Mouse (Mus musculus) liver, embryonic 13.5 days (tissue): Measurements from ENCODE around the gene Ube2q2. TPM values are rescaled to one million over a fixed set of nuclear protein-coding genes. Genes with fewer than 3 reads are reported as not detected.

Experiments
- ATAC-seq: fragments of 200-750 bp; cut with Nextera tagmentation; 2 replicates; pipeline ENCODE4 v1.8.0; 2017; ENCODE audit warnings: low read depth, mild to moderate bottlenecking, moderate number of reproducible peaks, moderate library complexity
- DNase-seq: peaks from one replicate; pipeline ENCODE4 v3.0.0; 2022
- H3K27ac ChIP-seq: fragments of 300-500 bp; sonication (generic); 2 replicates; pipeline ENCODE4 v1.5.1; 2015; ENCODE audit warnings: moderate library complexity, mild to moderate bottlenecking, inconsistent platforms
- H3K27me3 ChIP-seq: fragments of 300-500 bp; sonication (generic); 2 replicates; pipeline ENCODE4 v1.6.1; 2015; ENCODE audit warnings: mild to moderate bottlenecking, inconsistent platforms
- H3K36me3 ChIP-seq: fragments of 300-500 bp; sonication (generic); 2 replicates; pipeline ENCODE4 v1.6.1; 2015; ENCODE audit warnings: mild to moderate bottlenecking, inconsistent platforms
- H3K4me1 ChIP-seq: fragments of 300-500 bp; sonication (generic); replicated peaks from 2 replicates; pipeline ENCODE4 v1.6.1; 2015; ENCODE audit warnings: inconsistent platforms
- H3K4me2 ChIP-seq: fragments of 300-500 bp; sonication (generic); 2 replicates; pipeline ENCODE4 v1.6.1; 2015; ENCODE audit warnings: inconsistent platforms, mild to moderate bottlenecking, moderate library complexity
- H3K4me3 ChIP-seq: fragments of 300-500 bp; sonication (generic); replicated peaks from 2 replicates; pipeline ENCODE4 v1.5.1; 2015; ENCODE audit warnings: mild to moderate bottlenecking, inconsistent platforms
- H3K9ac ChIP-seq: fragments of 300-500 bp; sonication (generic); 2 replicates; pipeline ENCODE4 v1.6.1; 2015; ENCODE audit warnings: mild to moderate bottlenecking, inconsistent platforms
- H3K9me3 ChIP-seq: fragments of 300-500 bp; sonication (generic); replicated peaks from 2 replicates; pipeline ENCODE4 v1.6.1; 2016; ENCODE audit warnings: inconsistent platforms
- WGBS: fragments of 180-500 bp; shearing (Covaris S2); methylation state at CpG from one replicate; pipeline ENCODE4 v1.1.7; 2015; ENCODE audit not compliant: insufficient replicate concordance; 5-methylcytosine and 5-hydroxymethylcytosine counted together
- polyA plus RNA-seq: library from polyadenylated mRNA; unstranded; fragments of >200 nt; fragmentation: Nextera tagmentation; extraction: Ambion mirVana; gene quantifications from 2 replicates; pipeline ENCODE4 v1.2.1, GENCODE M21; 2015

Gene Ube2q2
- polyA plus RNA-seq, 1 experiment from 2014 or later = 15.6 TPM

DNA sequence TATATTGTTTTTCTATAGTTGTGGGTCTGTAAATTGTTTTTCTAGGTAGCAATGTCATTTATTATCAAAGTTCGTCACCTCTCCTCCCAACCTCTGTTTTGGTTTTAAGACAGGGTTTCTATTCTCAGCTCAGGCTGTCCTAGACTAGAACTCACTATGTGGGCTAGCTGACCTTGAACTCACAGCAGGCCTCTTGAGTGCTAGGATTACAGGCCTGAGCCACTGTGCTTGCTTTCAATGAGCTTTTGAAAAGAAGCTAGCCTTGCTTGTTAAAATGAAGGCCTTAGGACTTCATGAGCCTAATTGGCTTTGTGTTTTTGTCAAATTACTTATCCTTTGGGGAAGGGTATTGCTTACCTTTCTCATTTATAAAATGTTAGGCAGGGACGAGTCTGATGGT is 25.6 kb downstream of the Ube2q2 start:
- ATAC-seq (no peak), DNase-seq (no peak)
- H3K36me3 ChIP-seq = 0 out of 2 replicates have a peak, but pooled peaks cover 8% of the 10 kb centered on the region
- H3K4me2 ChIP-seq = no peak overlapping the region
- no peak overlapping the region for H3K27ac ChIP-seq
- WGBS = 55% methylated on average over 2 of the region's 2 CpGs
- H3K4me1 ChIP-seq = peaks cover 16% of the 10 kb centered on the region
- H3K27me3 ChIP-seq = no peaks in the 10 kb centered on the region
- no peak overlapping the region for H3K9ac ChIP-seq
- no peaks in the 10 kb centered on the region for H3K9me3 ChIP-seq
- no peak overlapping the region for H3K4me3 ChIP-seq

GRCm38 (mm10) chr9:55195876-55196275 is 47.2 kb downstream of the Ube2q2 start:
- no peaks in the 10 kb centered on the region for H3K4me1 ChIP-seq
- no peaks in the 10 kb centered on the region for H3K27me3 ChIP-seq
- no peak overlapping the region for H3K4me2 ChIP-seq
- no peak overlapping the region for H3K9ac ChIP-seq
- no peak overlapping the region for H3K27ac ChIP-seq
- DNase-seq (no peak), ATAC-seq (no peak)
- H3K36me3 ChIP-seq = peaks cover 30% of the 10 kb centered on the region
- no peaks in the 10 kb centered on the region for H3K9me3 ChIP-seq
- WGBS = 73% methylated on average over 3 of the region's 3 CpGs
- no peak overlapping the region for H3K4me3 ChIP-seq

DNA sequence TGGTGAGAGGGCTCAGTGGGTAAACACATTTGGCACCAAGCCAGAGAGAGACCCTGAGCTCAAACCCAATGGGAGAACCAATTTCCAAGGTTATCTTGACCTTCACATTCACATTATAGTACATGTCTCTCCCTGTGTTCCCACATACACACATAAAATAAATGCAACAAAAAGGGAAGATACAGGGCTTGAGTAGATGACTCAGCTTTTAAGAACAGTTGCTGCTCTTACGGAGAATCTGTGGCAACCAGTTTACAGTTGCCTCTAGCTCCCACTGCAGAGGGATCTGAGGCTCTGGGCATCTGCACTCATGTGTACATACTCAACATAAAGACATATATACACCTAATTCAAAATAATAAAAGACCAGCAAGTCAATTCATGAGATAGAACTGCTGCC is 49.6 kb downstream of the Ube2q2 start:
- Histone ChIP-seq H3K4me2 (no peak overlapping the region), H3K4me3 (no peak overlapping the region), H3K27ac (no peak overlapping the region), H3K4me1 (no peaks in the 10 kb centered on the region), H3K9ac (no peak overlapping the region), H3K9me3 (no peaks in the 10 kb centered on the region), H3K27me3 (no peaks in the 10 kb centered on the region), H3K36me3 (peaks cover 28% of the 10 kb centered on the region)
- ATAC-seq (no peak), DNase-seq (no peak)
- WGBS = 85% methylated on average over 1 of the region's 1 CpGs

DNA sequence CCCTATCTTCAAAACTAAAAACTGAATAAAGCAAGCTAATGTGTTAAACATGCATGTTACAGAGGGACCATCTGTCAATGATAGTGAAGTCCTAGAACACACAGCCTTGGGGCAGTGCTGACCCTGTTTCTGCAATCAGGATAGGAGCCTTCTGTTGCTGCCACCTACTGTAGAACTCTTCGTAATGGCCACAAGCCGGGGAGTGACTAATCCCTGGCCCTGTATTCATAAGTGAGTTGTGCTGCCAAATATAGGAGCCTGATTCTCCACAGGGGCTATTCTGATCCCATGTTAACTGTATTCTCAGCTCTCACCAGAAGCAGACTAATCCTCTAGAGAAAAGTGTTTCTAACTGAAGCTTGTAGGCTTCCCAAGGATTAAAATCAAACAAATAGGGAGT is 50.7 kb downstream of the Ube2q2 start:
- no peak overlapping the region for H3K4me3 ChIP-seq
- WGBS = 79% methylated on average over 2 of the region's 2 CpGs
- no peak overlapping the region for H3K27ac ChIP-seq
- no peak overlapping the region for H3K9ac ChIP-seq
- H3K9me3 ChIP-seq = no peaks in the 10 kb centered on the region
- peaks cover 27% of the 10 kb centered on the region for H3K36me3 ChIP-seq
- ATAC-seq (no peak), DNase-seq (no peak)
- no peak overlapping the region for H3K4me2 ChIP-seq
- H3K27me3 ChIP-seq = no peaks in the 10 kb centered on the region
- no peaks in the 10 kb centered on the region for H3K4me1 ChIP-seq

- H3K36me3 ChIP-seq = peaks cover 11% of the 10 kb centered on the region
- peak overlapping the region; percentile 80 for H3K9ac ChIP-seq
- peak overlapping the region; percentile 84 for H3K4me3 ChIP-seq
- peaks cover 34% of the 10 kb centered on the region for H3K4me1 ChIP-seq
- ATAC-seq (no peak), DNase-seq (no peak)
- 0% methylated on average over 2 of the region's 2 CpGs for WGBS
- no peaks in the 10 kb centered on the region for H3K27me3 ChIP-seq
- peak overlapping the region; percentile 77 for H3K4me2 ChIP-seq
- no peaks in the 10 kb centered on the region for H3K9me3 ChIP-seq
- H3K27ac ChIP-seq = peak overlapping the region; percentile 77
These were observed 59.8 kb downstream of the Ube2q2 start for GRCm38 (mm10) chr9:55208458-55208789.

GRCm38 (mm10) chr9:55208790-55209481 is 60.3 kb downstream of the Ube2q2 start, which contains the start of gene Fbxo22:
Fbxo22 (plus strand) TSS chr9:55208925.
- H3K27ac ChIP-seq = peak within 1 kb of the TSS; percentile 77
- H3K9me3 ChIP-seq = no peaks in the 10 kb centered on the region
- H3K4me3 ChIP-seq = peak within 1 kb of the TSS; percentile 84
- H3K9ac ChIP-seq = peak within 1 kb of the TSS; percentile 80
- peak; percentile 97 for ATAC-seq
- peak within 1 kb of the TSS; percentile 77 for H3K4me2 ChIP-seq
- WGBS = under 1% methylated on average over 63 of the region's 65 CpGs
- H3K4me1 ChIP-seq = peaks cover 34% of the 10 kb centered on the region
- H3K36me3 ChIP-seq = peaks cover 15% of the 10 kb centered on the region
- DNase-seq = peak; percentile 72
- H3K27me3 ChIP-seq = no peaks in the 10 kb centered on the region

GRCm38 (mm10) chr9:55211611-55212010 is 63.0 kb downstream of the Ube2q2 start:
- Histone ChIP-seq H3K27me3 (no peaks in the 10 kb centered on the region), H3K4me3 (no peak overlapping the region), H3K4me2 (peak overlapping the region; percentile 24; the same call in 1 of the 2 replicates), H3K4me1 (peaks cover 34% of the 10 kb centered on the region), H3K9ac (no peak overlapping the region), H3K36me3 (peaks cover 35% of the 10 kb centered on the region), H3K9me3 (no peaks in the 10 kb centered on the region), H3K27ac (no peak overlapping the region)
- ATAC-seq (no peak), DNase-seq (no peak)
- WGBS = 73% methylated on average over 4 of the region's 4 CpGs

- no peaks in the 10 kb centered on the region for H3K9me3 ChIP-seq
- peaks cover 27% of the 10 kb centered on the region for H3K4me1 ChIP-seq
- 88% methylated on average over 1 of the region's 1 CpGs for WGBS
- no peak for DNase-seq
- H3K4me2 ChIP-seq = no peak overlapping the region
- H3K27ac ChIP-seq = no peak overlapping the region
- no peak overlapping the region for H3K4me3 ChIP-seq
- no peak for ATAC-seq
- H3K9ac ChIP-seq = no peak overlapping the region
- peaks cover 52% of the 10 kb centered on the region for H3K36me3 ChIP-seq
- H3K27me3 ChIP-seq = no peaks in the 10 kb centered on the region
These were observed 64.7 kb downstream of the Ube2q2 start for GRCm38 (mm10) chr9:55213396-55213795.

GRCm38 (mm10) chr9:55215056-55215455 is 66.4 kb downstream of the Ube2q2 start:
- Histone ChIP-seq H3K4me3 (no peak overlapping the region), H3K36me3 (peaks cover 67% of the 10 kb centered on the region), H3K27ac (no peak overlapping the region), H3K4me1 (peaks cover 16% of the 10 kb centered on the region), H3K27me3 (no peaks in the 10 kb centered on the region), H3K9ac (no peak overlapping the region), H3K4me2 (no peak overlapping the region), H3K9me3 (no peaks in the 10 kb centered on the region)
- DNase-seq = no peak
- 79% methylated on average over 3 of the region's 3 CpGs for WGBS
- no peak for ATAC-seq

GRCm38 (mm10) chr9:55215648-55216047 is 67.0 kb downstream of the Ube2q2 start:
- Histone ChIP-seq H3K36me3 (peaks cover 73% of the 10 kb centered on the region), H3K4me3 (no peak overlapping the region), H3K27ac (no peak overlapping the region), H3K9ac (no peak overlapping the region), H3K4me1 (peaks cover 10% of the 10 kb centered on the region), H3K9me3 (no peaks in the 10 kb centered on the region), H3K4me2 (no peak overlapping the region), H3K27me3 (no peaks in the 10 kb centered on the region)
- no peak for DNase-seq
- no peak for ATAC-seq
- 76% methylated on average over 3 of the region's 3 CpGs for WGBS

DNA sequence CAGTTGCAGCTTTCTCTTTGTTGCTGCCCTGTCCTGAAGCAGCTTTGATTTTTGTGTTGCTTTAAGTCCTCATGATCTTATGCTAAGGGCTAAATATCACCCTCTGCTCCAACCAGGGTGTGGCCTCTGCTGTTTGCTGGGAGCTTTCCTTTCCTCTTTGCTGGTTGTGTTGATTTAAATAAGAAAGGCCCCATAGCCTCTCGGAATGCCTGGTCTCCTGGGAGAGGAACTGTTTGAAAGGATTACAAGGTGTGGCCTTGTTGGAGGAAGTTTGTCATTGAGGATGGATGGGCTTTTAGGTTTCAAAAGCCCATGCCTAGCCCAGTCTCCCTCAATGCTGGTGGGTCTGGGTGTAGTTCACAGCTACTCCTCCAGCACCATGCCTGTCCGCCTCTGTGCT is 67.4 kb downstream of the Ube2q2 start:
- no peak overlapping the region for H3K4me2 ChIP-seq
- H3K4me3 ChIP-seq = no peak overlapping the region
- 81% methylated on average over 2 of the region's 2 CpGs for WGBS
- no peaks in the 10 kb centered on the region for H3K27me3 ChIP-seq
- H3K9ac ChIP-seq = no peak overlapping the region
- H3K27ac ChIP-seq = no peak overlapping the region
- ATAC-seq (no peak), DNase-seq (no peak)
- H3K4me1 ChIP-seq = peaks cover 7% of the 10 kb centered on the region
- H3K9me3 ChIP-seq = no peaks in the 10 kb centered on the region
- peaks cover 77% of the 10 kb centered on the region for H3K36me3 ChIP-seq

GRCm38 (mm10) chr9:55217381-55217780 is 68.7 kb downstream of the Ube2q2 start:
- H3K36me3 ChIP-seq = peaks cover 88% of the 10 kb centered on the region
- whole genome bisulfite sequencing = 74% methylated on average over 3 of the region's 3 CpGs

More at GRCm38 (mm10) chr9:55217381-55217780, 68.7 kb downstream of the Ube2q2 start:
- no peak overlapping the region for H3K4me2 ChIP-seq
- H3K27me3 ChIP-seq = no peaks in the 10 kb centered on the region
- H3K9me3 ChIP-seq = no peaks in the 10 kb centered on the region
- H3K4me3 ChIP-seq = no peak overlapping the region
- ATAC-seq (no peak), DNase-seq (no peak)
- no peak overlapping the region for H3K9ac ChIP-seq
- no peaks in the 10 kb centered on the region; the same call in 1 of the 2 replicates for H3K4me1 ChIP-seq
- H3K27ac ChIP-seq = no peak overlapping the region
